Mouse (Mus musculus) embryonic facial prominence, embryonic 12.5 days (tissue): ENCODE measurements around the gene Ror2. TPM values are rescaled to one million over a fixed set of nuclear protein-coding genes. Genes with fewer than 3 reads are reported as not detected.
A peak's percentile ranks its signal among the peaks of the same experiment; 100 is the strongest.

ENCODE experiments used
- ATAC-seq: fragments of 200-750 bp; cut with Nextera tagmentation; 2 replicates; pipeline ENCODE4 v1.8.0; 2017; ENCODE audit not compliant: insufficient number of reproducible peaks, insufficient read depth, low FRiP score, low TSS enrichment
- H3K27ac ChIP-seq: fragments of 300-500 bp; sonication (generic); 2 replicates; pipeline ENCODE4 v1.5.1; 2016; ENCODE audit warnings: mild to moderate bottlenecking
- H3K27me3 ChIP-seq: fragments of 300-500 bp; sonication (generic); 2 replicates; pipeline ENCODE4 v1.6.1; 2016; ENCODE audit warnings: mild to moderate bottlenecking, moderate library complexity
- H3K36me3 ChIP-seq: fragments of 300-500 bp; sonication (generic); 2 replicates; pipeline ENCODE4 v1.6.1; 2016; ENCODE audit warnings: mild to moderate bottlenecking
- H3K4me1 ChIP-seq: fragments of 300-500 bp; sonication (generic); 2 replicates; pipeline ENCODE4 v1.6.1; 2016
- H3K4me2 ChIP-seq: fragments of 300-500 bp; sonication (generic); replicated peaks from 2 replicates; pipeline ENCODE4 v1.6.1; 2016; ENCODE audit warnings: mild to moderate bottlenecking, moderate library complexity
- H3K4me3 ChIP-seq: fragments of 300-500 bp; sonication (generic); 2 replicates; pipeline ENCODE4 v1.5.1; 2016; ENCODE audit warnings: mild to moderate bottlenecking
- H3K9ac ChIP-seq: fragments of 300-500 bp; sonication (generic); 2 replicates; pipeline ENCODE4 v1.6.1; 2016; ENCODE audit warnings: mild to moderate bottlenecking, moderate library complexity
- H3K9me3 ChIP-seq: fragments of 300-500 bp; sonication (generic); 2 replicates; pipeline ENCODE4 v1.6.1; 2016; ENCODE audit warnings: mild to moderate bottlenecking, moderate library complexity
- WGBS: fragments of 180-500 bp; shearing (Covaris S2); methylation state at CpG from one replicate; pipeline ENCODE4 v1.1.7; 2016; 5-methylcytosine and 5-hydroxymethylcytosine counted together
- polyA plus RNA-seq: library from polyadenylated mRNA; unstranded; fragments of >200 nt; fragmentation: Nextera tagmentation; extraction: Ambion mirVana; gene quantifications from 2 replicates; pipeline ENCODE4 v1.2.1, GENCODE M21; 2016

The Ror2 gene
- polyA plus RNA-seq, 1 experiment from 2014 or later = 42.0 TPM

DNA sequence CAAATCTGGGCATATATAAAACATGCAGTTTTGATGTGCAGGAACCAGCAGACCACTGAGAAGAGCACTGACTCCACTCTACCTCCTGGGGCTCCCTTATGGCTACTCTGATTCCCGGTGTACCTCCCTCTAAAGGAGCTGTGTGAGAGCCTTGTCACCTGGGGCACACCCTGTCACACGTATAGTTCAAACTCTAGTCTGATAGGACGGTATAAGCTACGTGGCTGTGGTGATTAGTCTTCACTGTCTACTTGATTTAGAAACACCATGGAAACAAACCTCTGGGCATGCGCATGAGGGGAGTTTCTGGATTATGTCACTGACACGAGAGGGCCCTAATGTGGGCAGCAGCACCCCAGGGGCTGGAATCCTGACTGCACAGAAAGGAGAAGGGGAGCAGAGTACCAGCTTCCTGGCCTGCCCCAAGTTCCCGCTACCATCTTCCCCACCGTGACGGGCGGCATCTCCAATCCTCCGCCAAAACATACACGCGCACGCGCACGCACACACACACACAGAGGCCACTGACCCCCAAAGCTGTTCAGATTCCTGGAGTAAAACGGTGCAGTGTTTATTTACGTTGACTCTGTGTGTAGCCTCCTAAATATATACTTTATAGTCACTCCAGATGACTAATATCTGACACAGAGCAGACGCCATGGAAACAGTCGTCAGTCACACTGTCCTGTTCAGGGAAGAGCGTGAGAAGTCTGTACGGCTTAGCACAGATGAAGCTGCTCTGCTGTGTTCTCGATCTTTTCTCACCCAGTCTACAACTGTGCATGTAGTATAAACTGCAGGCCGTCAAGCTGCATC is 37.1 kb downstream of the Ror2 start:
- peak; percentile 47; the same call in 1 of the 2 replicates for ATAC-seq
- Histone ChIP-seq H3K4me1 (peaks cover 40% of the 10 kb centered on the region), H3K4me3 (no peak overlapping the region), H3K36me3 (no peaks in the 10 kb centered on the region), H3K27me3 (no peaks in the 10 kb centered on the region), H3K27ac (peak overlapping the region; percentile 46; the same call in 1 of the 2 replicates), H3K4me2 (no peak overlapping the region), H3K9ac (no peak overlapping the region), H3K9me3 (no peaks in the 10 kb centered on the region)
- 69% methylated on average over 24 of the region's 24 CpGs for WGBS

DNA sequence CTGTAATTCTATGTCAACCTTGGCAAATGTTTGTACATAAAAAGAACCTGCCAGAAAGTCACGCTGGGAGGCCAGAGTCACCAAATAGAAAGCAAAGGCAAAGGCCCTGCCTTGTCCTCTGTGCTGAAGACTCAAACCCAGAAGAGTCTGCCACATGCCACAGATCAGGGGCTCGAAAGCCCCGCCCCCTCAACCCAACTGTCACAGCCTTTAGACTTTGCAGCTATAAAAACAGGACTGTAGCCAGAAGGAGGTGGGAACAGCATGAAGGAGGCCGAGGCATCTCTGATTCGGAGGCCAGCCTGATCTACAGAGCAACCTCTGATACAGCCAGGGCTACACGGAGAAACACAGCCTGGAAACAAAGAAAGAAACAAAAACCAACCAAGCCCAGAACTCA is 37.8 kb downstream of the Ror2 start:
- ATAC-seq = no peak
- Histone ChIP-seq H3K9ac (no peak overlapping the region), H3K36me3 (no peaks in the 10 kb centered on the region), H3K27ac (no peak overlapping the region), H3K4me2 (no peak overlapping the region), H3K4me1 (peaks cover 45% of the 10 kb centered on the region), H3K9me3 (no peaks in the 10 kb centered on the region), H3K4me3 (no peak overlapping the region), H3K27me3 (no peaks in the 10 kb centered on the region)
- WGBS = 58% methylated on average over 6 of the region's 6 CpGs

DNA sequence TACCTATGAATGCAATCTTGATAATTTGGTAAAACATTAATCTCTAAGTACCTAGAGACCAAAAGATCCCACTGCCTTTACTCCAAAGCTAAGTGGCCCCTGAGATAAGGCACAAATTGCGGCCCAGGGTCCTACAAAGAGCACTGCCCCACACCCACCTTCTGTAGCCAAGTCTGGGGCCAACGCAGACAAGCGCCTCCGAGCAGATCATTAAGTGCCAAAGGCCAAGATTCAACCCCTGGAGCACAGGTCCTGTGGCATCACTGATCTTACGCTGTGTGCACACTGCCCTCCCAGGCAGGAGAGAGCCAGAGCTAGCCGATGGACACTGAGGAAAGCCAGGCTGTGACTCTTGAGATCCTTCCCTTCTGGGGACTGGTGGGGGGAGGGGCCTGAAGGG is 38.7 kb downstream of the Ror2 start:
- no peak overlapping the region for H3K4me2 ChIP-seq
- H3K36me3 ChIP-seq = no peaks in the 10 kb centered on the region
- no peak overlapping the region for H3K9ac ChIP-seq
- no peak overlapping the region for H3K4me3 ChIP-seq
- peak overlapping the region; percentile 9; the same call in 1 of the 2 replicates for H3K27ac ChIP-seq
- WGBS = 65% methylated on average over 6 of the region's 6 CpGs
- no peak for ATAC-seq
- peaks cover 45% of the 10 kb centered on the region for H3K4me1 ChIP-seq
- no peaks in the 10 kb centered on the region for H3K9me3 ChIP-seq
- no peaks in the 10 kb centered on the region for H3K27me3 ChIP-seq

DNA sequence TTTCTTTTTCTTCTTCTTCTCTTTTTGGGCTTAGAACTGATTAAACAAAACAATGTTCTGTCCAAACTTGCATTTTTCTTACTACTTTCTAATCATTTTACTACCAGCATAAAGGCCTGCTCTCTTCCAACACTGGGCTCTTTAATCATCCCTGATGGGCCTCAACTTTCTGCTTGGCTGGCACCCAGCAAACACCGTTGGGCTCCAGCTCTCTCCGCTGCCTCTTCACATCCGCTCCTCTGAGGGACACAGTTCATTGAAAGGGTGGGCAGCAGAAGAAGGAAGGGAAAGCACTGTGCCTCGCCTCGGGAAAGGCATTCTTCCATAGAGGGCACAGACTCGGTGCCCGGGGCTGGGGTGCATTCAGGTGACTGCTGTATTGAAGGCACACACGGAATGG is 41.8 kb downstream of the Ror2 start:
- Histone ChIP-seq H3K4me1 (peaks cover 35% of the 10 kb centered on the region), H3K4me2 (no peak overlapping the region), H3K27ac (no peak overlapping the region), H3K27me3 (no peaks in the 10 kb centered on the region), H3K36me3 (no peaks in the 10 kb centered on the region), H3K9me3 (no peaks in the 10 kb centered on the region), H3K9ac (no peak overlapping the region), H3K4me3 (no peak overlapping the region)
- ATAC-seq = no peak
- WGBS = 70% methylated on average over 8 of the region's 8 CpGs

DNA sequence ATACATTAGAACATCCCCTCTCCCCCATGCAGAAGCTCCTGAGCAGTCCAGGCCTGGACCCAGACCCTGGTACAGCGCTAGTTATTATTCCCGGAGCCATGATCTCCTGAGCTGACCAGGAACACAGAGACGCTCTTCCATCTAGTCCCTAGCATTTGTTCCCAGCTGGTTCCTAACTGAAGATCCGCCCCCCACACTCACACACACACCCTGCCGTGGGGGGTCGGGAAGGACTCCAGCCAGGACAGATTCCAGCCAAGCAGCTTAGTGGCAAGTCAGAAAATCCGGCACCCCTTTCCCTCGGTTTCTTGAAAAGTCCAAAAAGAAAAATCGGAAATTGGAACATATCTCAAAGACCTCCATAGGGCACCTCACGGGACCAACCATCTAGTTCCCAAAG is 48.5 kb downstream of the Ror2 start:
- H3K27ac ChIP-seq = 0 out of 2 replicates have a peak overlapping the region, but pooled peaks have one; percentile 32
- no peak for ATAC-seq
- WGBS = 57% methylated on average over 10 of the region's 10 CpGs

DNA sequence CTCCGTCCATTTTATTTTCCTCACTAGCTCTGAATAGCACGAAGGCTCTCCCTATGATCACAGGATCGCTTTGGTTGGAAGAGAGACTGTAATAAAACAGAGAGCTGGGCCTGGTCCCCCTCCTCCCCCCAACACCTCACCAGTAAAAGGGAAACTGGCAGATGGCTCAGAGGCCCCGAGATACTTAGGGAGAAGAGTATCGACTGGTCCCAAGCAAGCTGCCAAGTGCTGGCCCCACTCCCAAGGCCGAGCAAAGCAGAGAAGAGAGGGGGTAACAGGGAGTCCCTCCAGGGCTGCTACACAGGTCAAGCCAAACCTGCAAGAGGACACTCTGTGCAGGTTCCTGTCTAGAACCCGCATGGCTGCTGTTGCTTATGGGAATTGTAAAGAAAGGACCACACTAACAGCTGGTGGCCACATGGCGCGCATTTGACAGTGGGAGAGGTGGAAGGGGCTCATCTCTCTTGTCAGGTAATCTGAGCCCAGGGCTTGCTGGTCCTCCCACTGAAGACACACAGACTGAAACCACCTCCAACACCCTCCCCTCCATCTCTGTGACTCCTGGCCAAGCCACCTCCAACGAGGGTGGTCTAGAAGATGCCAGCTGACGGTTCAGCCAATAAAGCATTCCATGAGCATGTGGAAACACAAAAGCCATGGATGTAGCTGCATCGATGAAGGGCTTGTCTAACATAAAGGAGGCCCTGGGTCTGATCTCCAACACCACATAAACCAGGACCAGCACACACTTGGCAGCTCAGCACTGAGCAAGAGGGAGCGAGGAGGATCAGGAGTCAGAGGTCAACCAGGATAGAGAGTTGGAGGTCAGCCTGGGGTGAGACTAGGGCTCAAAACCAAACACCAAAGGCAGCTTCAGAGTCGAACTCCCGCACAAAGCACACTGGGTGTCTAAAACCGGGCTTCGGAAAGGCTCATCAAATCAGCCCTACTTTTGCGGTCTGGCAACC is 49.2 kb downstream of the Ror2 start:
- Histone ChIP-seq H3K9me3 (no peaks in the 10 kb centered on the region), H3K9ac (no peak overlapping the region), H3K4me3 (no peak overlapping the region), H3K4me2 (no peak overlapping the region; the same call in 1 of the 2 replicates), H3K27me3 (0 out of 2 replicates have a peak, but pooled peaks cover 5% of the 10 kb centered on the region), H3K36me3 (no peaks in the 10 kb centered on the region), H3K27ac (peak overlapping the region; percentile 32), H3K4me1 (peaks cover 60% of the 10 kb centered on the region)
- WGBS = 21% methylated on average over 18 of the region's 18 CpGs
- no peak for ATAC-seq

More for the DNA sequence above, 48.5 kb downstream of the Ror2 start:
- Histone ChIP-seq H3K9ac (no peak overlapping the region), H3K36me3 (no peaks in the 10 kb centered on the region), H3K27me3 (0 out of 2 replicates have a peak, but pooled peaks cover 5% of the 10 kb centered on the region), H3K9me3 (no peaks in the 10 kb centered on the region), H3K4me1 (peaks cover 53% of the 10 kb centered on the region), H3K4me2 (no peak overlapping the region), H3K4me3 (no peak overlapping the region)

DNA sequence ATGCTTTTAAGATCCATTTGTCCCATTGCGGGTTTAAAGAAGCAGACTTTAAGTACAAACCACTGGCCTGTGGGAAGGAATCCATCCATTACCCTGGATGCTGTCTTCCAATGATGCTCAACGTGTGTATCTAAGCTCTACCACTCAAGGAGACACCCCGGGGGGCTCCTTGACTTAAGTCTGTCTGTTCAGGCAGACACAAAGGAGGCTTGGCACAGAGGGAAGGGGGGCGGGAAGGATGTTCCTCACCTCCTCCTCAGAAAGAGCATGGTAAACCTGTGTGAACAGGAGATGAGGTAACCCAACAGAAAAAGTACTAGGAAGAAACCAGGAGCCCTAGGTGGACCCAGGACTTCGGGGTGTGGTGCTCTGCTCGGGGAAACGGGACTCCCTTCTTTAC is 50.0 kb downstream of the Ror2 start:
- Histone ChIP-seq H3K36me3 (no peaks in the 10 kb centered on the region), H3K27me3 (0 out of 2 replicates have a peak, but pooled peaks cover 5% of the 10 kb centered on the region), H3K9me3 (no peaks in the 10 kb centered on the region), H3K4me1 (peaks cover 68% of the 10 kb centered on the region), H3K4me3 (no peak overlapping the region), H3K9ac (no peak overlapping the region), H3K27ac (peak overlapping the region; percentile 32), H3K4me2 (no peak overlapping the region)
- 23% methylated on average over 7 of the region's 7 CpGs for WGBS
- ATAC-seq = no peak

DNA sequence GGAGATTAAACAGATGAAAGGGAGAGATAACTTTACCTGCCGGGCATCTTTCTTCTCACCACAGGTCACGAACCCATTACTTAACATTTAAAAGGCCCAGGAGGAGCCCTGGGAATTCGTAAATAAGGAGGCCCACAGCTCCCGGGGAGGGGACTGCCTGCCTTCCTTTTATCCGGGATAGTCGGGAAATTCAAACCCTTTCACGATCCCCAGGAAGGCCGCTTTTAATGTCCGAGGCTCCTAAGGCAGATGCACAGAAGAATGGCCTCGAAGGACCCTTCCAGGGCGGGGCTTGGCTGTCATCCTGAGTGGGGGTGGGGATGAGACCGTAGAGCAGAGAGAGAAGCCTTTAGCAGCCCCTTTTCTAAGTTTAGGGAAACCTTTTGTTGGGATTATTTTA is 51.1 kb downstream of the Ror2 start:
- ATAC-seq = no peak
- H3K27ac ChIP-seq = no peak overlapping the region
- 0 out of 2 replicates have a peak, but pooled peaks cover 5% of the 10 kb centered on the region for H3K27me3 ChIP-seq
- peaks cover 76% of the 10 kb centered on the region for H3K4me1 ChIP-seq
- WGBS = 8% methylated on average over 12 of the region's 12 CpGs
- no peaks in the 10 kb centered on the region for H3K9me3 ChIP-seq
- H3K4me2 ChIP-seq = no peak overlapping the region
- H3K36me3 ChIP-seq = no peaks in the 10 kb centered on the region
- H3K4me3 ChIP-seq = no peak overlapping the region
- H3K9ac ChIP-seq = no peak overlapping the region

DNA sequence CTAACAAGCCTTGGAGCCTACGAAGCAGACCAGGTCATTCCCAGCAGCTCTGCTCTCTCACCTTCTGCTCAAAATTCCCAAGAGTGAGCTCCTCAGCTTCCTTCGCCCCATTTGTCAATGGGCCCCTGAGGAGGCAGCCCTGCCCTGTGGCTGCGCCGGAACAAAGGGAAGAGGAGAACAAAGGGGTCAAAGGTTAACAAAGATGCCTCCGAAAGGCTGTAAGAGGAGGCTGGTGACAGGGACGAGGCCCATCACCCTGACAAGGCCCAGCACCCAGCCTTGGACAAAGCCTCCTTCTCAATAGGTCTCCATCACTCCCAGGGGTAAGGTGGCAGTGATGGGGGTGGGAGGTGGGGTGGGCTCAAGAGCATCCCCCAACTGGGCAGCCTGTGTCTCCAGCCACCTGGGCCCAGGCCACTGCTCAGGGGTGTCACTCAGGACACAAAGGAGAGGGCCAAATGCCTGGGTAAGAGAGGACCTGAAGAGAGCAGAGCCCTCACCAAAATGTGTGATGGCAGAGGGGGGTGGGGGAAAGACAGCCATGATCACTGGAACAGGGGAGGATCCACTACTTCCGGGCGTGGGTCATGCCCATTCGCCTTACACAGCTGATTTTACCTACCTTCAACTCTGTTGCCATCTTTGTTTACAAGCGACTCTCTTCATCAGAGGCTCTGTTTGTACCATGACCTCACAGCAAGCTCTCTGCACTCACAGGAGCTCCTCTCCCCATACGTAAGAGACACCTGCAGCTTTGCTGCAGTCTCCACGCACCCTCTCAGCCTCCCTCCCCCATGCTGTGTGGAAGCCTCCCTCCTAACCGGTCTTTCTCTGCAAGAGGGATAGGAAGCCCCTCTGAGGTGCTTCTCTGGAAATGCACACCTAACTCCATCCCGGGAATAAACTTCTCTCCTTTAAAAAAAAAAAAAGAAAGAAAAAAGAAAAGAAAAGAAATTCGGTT is 51.8 kb downstream of the Ror2 start:
- H3K4me3 ChIP-seq = no peak overlapping the region
- H3K9ac ChIP-seq = no peak overlapping the region
- H3K27me3 ChIP-seq = 0 out of 2 replicates have a peak, but pooled peaks cover 5% of the 10 kb centered on the region
- no peak for ATAC-seq
- 33% methylated on average over 15 of the region's 15 CpGs for WGBS
- H3K4me1 ChIP-seq = peaks cover 76% of the 10 kb centered on the region
- no peaks in the 10 kb centered on the region for H3K9me3 ChIP-seq
- peak overlapping the region; percentile 26; the same call in 1 of the 2 replicates for H3K27ac ChIP-seq
- no peaks in the 10 kb centered on the region for H3K36me3 ChIP-seq
- H3K4me2 ChIP-seq = 0 out of 2 replicates have a peak overlapping the region, but pooled peaks have one; percentile 2

DNA sequence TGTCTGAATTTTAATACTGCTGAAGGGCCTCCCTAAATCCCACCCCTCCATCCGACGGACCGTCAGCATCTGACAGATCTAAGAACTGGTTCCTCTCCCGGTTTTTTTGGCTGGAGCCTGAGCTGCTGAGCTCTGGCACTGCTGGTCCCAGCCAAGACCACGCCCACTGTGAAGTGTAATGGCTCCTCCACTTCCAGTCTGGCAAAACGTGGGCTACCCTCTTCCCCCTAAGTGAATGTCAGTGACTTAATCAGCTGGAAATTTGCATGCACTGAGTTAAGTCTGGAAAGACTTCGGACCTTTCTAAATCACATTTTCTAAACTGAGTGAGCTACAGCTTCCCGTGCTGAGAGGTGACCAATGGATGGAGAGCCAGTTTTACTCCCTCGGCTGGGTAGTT is 52.5 kb downstream of the Ror2 start:
- WGBS = 11% methylated on average over 9 of the region's 9 CpGs
- Histone ChIP-seq H3K4me3 (no peak overlapping the region), H3K9me3 (no peaks in the 10 kb centered on the region), H3K9ac (no peak overlapping the region), H3K27me3 (0 out of 2 replicates have a peak, but pooled peaks cover 5% of the 10 kb centered on the region), H3K27ac (peak overlapping the region; percentile 26; the same call in 1 of the 2 replicates), H3K36me3 (no peaks in the 10 kb centered on the region), H3K4me2 (no peak overlapping the region), H3K4me1 (peaks cover 76% of the 10 kb centered on the region)
- ATAC-seq = no peak
